Mouse (Mus musculus): Measurements from ENCODE around the gene Pla2g10.

The Pla2g10 gene

DNA sequence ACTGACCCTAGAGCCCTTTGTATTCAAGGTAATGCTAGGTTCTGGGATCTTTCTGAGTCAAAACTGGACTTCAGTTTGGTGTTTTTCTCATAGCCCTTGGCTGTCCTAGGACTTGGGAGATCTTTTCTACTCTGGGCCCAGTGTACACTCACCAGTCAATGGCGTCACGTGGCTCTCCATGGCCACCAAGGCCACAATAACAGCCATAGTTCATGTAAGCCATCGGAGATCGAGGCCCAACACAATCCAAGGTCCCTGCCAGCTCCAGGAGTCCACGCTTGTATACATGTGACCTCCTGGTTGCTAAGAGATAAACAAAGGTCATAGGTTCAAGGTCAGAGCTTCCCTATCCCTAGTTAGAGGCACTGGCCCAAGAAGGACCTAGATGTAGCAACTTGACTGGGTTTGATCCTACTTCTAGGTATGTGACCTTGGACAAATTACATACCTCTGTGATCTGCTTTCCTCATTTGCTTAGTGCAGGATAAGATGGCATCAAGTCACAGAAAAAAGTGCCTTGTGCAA, 2.9 kb downstream of the Pla2g10 start:
- DNase-seq: no peak

DNA sequence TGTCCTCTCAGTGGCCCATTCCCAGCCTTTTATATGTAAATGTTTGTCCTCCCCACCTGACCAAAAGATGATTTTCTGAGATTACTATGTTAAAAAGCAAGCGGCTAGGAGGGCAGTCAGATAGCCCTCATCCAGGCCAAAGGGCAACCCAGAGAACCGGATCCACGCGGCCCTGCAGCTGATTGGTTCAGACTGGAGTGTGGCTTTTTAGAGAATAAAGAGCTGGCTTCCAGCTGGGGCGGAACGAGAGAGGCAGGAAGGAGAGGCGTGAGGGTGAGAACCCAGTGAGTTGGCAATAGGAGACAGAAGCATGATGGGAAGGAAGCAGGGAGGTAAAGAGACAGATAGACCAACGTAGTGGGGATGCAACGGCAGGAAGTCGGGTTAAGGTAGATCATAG, 7.8 kb downstream of the Pla2g10 start:
- no peak for DNase-seq

DNA sequence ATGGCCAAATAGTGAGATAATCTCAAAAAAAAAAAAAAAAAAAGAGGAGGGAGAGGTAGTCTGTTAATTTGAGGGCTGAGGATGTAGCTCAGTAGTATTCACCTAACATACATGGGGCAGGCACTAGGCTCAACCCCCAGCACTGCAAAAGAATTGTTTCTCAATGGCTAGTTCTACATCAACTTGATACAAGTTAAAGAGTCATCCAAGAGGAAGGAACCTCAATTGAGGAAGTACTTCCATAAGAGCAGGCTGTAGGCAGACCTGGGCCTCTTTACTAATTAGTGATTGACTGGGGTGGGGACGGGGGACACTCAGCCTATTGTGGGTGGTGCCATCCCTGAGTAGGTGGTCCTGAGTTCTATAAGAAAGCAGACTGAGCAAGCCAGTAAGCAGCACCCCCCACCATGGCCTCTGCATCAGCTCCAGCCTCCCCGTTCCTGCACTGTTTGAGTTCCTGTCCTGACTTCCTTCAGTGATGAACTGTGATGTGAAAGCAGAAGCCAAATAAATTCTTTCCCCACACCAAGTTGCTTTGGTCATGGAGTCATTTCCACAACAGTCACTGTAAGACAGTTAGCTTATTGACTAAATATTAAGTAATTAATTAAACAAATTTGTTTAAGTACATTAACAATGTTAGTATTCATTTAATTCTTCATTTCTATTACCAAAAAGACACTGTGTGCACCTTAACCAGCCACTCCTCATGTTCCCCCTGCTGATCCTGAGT, 13.8 kb downstream of the Pla2g10 start:
- DNase-seq: no peak

DNA sequence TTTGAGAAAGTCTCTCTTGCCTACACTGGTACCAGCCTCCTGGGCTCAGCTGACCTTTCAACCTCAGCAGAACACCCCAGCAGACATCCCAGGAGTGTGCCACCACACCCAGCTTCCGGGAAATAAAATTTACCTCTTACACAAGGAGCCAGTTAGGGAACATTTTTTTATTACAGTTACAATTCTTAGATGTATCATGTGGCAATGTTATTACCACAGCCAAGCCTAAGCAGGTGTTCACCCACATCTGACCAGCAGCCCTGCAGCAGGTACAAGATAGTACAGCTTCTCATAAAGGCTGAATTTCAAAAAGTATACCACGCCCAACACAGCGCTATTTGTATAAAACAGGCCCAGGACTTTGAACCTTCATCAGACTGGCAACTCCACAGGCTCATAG, 15.9 kb downstream of the Pla2g10 start:
- no peak for DNase-seq

DNA sequence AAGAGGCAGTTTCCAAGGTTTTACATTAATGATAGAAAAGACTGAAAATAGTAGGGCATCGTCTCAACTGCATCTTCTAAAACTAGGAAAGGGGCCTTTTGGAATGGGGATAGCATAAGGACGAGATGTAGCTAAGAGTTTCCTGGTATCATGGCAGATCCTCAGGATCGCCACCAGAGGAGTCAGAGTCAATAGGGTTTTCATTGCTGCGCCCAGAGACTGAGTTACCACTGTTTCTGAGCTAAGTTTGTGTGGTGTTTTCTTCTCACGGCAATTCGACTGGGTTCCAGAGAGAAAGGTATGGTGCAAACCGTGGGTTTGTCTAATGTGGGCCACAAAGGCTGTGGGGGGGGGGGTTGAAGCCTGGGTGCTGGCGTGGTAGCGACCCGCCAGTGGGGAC, 26.1 kb downstream of the Pla2g10 start:
- DNase-seq: no peak

DNA sequence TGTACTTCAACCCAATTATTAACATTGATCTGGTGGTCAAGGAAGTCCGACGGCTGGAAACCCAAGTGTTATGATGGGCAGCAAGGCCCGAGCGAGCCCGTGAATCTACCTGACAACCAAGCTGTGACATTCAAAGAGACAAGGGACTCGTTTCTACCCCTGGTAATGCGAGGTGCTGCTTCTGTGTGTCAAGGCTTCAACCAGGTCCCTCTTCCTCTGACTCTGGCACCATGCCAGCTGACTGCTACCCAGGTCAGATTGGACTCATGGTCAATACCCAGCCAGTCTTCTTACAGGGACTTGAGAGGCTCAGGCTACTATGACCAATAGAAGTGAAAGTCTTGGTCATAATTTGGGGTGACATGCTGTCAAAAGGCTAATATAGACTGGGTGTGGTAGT, 28.6 kb downstream of the Pla2g10 start:
- no peak for DNase-seq

DNA sequence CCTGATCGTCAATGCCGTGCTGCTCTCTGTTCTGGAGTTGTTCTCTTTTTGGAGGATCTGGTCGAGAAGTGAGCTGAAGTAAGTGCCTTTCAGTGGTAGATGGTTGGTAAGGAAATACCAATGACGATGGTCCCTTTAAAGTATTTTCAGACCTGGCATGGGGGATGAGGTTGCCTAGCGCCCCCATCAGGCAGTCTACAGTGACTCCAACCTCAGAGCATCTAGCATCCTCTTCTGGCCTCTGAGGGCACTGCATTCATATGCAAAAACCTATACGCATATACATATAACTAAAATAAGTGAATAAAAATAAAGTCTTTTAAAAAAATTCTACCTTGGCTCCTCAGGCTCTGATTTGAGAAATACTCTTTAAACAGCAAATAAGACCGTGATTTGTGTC, 31.8 kb downstream of the Pla2g10 start:
- DNase-seq: no peak

DNA sequence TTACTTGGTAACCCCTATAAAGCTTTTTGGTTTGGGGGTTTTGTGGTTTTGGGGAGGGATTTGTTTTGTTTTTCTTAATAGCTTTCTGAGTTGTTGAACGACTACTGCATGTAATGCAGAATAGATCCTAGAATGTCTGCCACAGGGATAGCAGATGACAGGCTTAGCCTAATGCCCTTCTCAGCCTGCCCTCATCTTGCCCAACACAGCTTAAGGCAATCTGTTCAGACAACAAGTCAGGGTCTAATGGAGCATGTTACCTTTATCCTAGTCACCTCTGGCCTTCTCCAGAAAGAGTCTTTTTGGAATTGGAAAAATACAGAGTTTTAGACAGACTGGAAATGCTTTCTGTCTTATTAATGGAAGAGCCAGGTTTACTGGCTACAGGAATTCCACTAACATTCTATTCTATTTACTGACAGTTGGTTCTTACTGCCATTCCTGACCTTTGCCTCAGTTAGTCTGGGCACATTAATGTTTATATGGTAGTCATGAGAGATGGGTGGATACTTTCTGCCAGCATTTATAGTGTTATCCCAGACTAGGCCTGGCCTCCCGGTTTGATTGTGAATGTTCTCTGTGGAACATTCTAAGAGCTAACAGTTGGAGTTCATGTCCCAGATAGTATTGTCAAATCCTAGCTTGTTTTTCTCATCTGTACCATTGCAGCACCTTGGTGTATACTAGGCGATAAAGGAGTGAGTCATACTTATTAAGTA, 52.0 kb downstream of the Pla2g10 start:
- no peak for DNase-seq

DNA sequence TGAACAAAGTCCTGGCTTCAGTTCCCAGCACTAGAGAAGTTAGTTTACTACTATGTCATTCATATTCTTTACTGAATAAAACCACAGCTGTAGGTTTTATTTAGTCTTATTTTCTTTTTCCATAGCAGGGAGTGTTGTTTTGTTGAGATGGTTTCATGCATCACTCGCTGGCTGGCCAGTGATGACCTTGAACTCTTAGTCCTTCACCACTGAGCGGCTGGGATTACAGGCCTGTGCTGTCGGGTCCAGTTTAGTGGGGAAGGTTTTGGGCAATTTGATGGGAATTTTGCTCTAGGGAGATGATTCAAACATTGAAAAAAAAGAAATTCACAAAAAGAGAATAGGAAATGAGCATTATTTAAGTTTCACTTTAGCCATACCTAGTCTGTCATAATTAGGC, 56.3 kb downstream of the Pla2g10 start:
- DNase-seq: no peak

DNA sequence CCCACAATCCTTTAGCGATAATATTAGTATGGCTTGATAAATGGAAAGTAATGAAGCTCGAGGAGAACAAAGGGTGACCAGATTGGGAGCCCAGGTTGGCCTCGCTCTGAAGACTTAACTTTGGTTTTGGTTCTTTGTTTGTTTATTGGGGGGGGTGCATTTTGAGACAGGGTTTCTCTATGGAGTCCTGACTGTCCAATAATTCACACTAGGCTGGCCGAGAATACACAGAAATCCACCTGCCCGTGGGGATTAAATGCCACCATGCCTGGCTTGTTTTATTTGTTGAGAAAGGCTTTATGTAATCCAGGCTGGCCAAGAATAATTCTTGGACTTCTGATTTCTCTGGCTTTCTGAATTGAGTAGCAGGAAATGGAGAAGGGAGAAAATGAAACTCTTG, 57.7 kb downstream of the Pla2g10 start:
- DNase-seq: peak; percentile 28

DNA sequence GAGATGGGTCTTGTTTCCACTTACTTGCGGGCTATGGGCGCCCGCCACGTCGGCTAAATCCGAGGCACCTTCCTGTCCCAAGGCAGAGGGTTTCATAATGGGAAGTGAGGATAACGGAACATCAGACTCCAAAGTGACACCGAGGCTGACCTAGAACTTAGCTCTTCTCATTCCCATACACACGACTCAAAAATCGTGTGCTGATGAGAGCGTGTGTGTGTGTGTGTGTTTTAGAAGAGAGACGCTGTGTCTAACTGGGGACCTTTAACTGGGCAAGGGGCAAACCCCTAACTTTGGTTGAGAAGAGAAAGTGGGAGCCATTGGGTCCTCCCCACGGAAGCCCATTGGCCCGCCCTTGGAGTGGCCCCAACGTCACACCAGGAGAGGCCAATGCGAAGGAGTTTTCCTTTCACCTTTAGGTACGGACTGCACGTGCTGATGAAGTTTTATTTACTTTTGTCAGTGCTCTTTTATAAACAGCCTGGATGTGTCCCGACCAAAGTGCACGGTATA, 58.3 kb downstream of the Pla2g10 start:
- peak; percentile 65 for DNase-seq

DNA sequence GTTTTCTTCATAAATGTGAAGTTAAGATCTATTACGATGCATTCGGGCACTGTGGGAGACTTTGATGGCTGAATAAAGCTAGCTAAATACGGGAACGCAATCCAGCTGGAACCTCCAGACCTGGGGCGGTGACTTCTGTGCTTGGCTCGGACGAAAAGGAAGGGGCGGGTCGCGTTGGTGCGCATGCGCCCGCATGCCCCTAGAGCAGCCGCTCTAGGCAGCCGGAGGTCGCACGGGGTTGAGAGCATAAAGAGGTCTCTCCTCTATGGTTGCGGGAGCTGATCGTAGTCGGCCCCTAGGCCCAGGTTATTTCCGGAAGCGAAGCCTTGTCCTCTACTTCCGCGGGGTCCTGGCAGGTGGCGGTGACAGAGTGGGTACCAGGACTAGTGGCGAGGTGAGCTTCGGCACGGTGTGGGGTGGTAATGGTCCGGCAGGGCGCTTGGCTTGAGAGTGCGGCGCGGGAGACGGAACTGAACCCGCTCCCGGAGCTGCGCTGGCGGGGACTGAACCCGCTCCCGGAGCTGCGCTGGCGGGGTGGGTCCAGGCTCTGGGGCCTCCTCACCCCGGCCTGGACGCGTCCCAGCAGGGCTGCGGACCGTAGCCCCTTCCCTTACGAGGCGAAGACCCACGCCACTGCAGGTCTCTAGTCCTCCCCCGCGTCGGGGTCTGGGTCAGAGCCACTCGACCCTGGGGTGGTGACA, 58.9 kb downstream of the Pla2g10 start, which contains the start of the genes Bfar and 3110001I22Rik:
Gene Bfar (plus strand): TSS at position 174 of the 701 bp plus-strand sequence.
Gene 3110001I22Rik (plus strand): TSS at position 245 of the 701 bp plus-strand sequence.
- DNase-seq: peak; percentile 92

DNA sequence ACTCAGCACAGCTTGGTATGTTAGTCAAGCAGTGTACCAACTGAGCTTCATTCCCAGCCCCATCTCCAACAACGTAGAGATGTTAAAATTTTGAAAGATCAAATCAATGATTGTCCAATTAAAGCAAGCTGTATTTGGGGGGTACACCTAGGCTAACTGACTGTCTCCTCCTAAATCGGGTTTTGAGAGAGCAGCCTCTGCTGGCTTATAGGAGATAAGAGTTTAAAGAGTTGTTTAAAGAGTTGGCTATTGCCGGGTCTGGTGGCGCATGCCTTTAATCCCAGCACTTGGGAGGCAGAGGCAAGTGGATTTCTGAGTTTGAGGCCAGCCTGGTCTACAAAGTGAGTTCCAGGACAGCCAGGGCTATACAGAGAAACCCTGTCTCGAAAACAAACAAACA, 59.9 kb downstream of the Pla2g10 start:
- peak; percentile 33 for DNase-seq

DNA sequence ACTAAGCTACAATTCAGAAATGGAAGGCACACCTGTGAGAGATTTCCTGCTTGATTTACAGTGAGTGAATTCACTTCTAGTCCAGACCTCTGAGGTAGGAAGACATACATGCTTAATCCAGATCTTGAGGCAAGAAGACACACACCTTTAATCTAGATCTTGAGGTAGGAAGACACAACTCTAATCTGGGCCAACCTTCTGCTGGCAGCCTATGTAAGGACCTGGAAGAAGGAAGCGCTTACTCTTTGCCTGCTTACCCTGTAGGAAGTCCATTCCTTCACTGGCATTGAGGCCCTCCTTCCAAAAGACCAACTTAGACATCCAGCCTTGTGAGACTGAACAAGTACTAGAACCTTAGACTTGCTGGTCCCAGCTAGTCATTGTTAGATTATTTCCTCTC, 61.5 kb downstream of the Pla2g10 start:
- DNase-seq: peak; percentile 26

DNA sequence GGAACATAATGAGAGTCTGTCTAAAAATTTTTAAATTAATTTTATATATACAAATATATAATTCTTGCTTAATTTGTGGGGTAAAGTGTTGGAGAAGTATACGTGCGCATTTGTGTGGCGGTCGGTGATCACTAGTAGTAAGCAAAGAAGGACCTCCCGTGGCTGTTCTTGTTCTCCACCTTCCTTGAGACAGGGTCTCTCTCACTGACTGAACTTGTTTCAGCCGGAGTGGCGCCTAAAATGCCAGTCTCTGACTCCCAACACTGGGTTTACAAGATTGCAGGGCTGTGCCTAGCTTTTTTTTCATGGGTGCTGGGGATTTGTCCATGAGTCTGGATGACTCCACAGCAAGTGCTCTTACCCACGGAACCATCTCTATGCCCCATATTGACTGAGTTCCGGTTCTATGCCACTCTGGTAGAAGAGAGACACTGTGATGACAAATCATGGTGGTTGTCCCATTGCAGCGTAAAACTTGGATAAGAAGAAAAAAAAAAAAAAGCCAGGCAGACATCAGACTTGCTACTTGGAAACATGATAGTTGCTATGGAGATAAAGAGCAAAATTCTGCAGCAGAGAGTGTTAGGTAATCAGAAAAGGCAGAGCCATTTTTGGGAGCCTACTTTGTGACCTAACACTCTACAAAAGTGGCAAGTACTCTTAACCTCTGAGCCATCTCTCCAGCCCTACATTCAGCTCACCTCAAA, 62.2 kb downstream of the Pla2g10 start:
- peak; percentile 58 for DNase-seq

DNA sequence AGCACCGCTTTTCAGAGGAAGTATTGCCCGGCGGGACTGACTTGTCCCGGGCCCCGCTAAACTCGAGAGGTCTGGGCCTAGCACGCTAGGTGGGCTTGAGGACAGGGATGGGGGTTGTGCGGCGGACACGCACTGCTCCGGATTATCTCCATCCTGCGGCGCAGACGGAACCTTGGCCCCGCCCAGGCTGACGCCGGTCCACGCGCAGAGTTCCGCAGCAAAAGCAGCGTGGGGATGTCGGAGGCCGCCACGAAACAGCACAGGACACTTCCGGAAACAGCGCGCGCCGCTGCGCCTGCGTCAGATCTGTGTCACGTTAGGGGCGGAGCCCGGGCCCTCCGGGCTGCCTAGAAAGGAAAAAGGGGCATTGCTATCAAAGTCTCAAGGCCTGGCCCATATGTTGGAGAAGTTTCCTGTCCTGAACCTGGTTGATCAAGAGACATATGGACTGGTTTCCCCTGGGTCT, 62.9 kb downstream of the Pla2g10 start, which contains the start of gene Parn:
Gene Parn (minus strand): TSS at position 293 of the 466 bp plus-strand sequence.
- peak; percentile 94 for DNase-seq
